Mouse (Mus musculus) heart, adult 9 months (tissue): ENCODE measurements at regions not wholly inside any gene's neighbourhood (a gene's known extent, or its start where the extent isn't known, plus 50 kb on each side); places are given as distances from the start of the nearest gene placed in this dataset.

Experiments
- DNase-seq, 2 experiments: peaks; one replicate each; pipeline ENCODE4 v3.0.0; 2022; ENCODE audit warnings: low spot score in 2 of 2

GRCm38 (mm10) chr3:14952169-14952729 lies 66.2 kb downstream of the Car2 start:
- no peak for DNase-seq

GRCm38 (mm10) chr3:14952951-14953350 lies 66.9 kb downstream of the Car2 start:
- DNase-seq, result no peak

DNA sequence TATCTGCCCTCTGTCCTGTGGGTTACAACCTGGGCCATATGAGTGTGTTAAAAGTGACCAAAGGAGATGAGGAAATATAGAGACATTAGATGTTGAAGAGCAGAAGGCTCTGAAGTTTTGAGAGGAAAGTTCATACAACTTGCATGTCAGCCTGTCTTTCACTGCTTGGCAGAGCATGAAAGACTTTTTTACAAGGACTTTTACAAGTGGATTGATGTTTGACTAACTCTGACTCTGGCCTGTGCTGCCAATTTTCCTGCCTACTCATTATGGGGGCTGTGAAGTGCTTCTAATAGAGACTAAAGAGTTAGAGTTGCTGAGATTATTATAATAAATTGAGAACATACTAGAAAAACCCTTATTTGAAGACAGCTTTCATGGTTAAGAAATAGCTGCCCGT lies 71.4 kb downstream of the Car2 start:
- no peak for DNase-seq

DNA sequence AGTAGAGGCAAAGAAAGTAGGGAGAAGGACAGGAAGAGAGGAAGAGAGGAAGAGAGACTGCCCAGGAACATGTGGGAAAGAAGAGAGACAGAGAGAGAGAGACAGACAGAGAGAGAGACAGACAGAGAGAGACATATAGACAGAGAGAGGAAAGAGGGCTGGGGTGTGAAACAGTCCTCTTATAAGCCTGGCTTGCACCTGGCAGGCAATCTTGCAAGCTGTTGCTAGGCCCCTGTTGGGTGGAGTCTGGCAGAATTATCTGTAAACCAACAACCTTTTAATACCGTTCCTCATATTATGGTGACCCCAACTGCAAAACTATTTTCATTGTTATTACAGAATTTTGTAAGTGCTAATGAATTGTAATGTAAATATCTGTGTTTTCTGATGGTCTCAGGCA lies 72.2 kb downstream of the Car2 start:
- no peak for DNase-seq

DNA sequence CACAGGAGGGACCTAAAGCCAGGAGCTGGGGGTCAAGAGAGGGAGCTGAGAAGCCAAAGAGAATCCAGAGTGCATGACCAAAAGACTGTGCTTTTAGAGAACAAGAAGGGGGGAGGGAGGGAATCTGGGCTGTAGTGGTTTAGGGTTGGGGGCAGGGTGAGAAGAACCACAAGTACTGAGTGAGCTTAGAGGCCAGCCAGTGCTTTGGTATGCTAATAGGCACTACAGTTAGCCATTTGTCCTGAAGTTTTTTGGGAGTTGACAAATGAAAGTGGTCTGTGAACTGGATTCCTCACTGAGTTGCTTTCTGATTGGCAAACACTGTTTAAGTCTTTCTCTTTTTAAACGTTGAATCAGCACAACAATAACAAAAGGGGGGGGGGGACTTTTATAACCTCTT lies 73.5 kb downstream of the Car2 start:
- no peak for DNase-seq

GRCm38 (mm10) chr3:14964795-14965194 lies 78.7 kb downstream of the Car2 start:
- no peak for DNase-seq

GRCm38 (mm10) chr3:14965438-14966044 lies 79.5 kb downstream of the Car2 start:
- no peak for DNase-seq

DNA sequence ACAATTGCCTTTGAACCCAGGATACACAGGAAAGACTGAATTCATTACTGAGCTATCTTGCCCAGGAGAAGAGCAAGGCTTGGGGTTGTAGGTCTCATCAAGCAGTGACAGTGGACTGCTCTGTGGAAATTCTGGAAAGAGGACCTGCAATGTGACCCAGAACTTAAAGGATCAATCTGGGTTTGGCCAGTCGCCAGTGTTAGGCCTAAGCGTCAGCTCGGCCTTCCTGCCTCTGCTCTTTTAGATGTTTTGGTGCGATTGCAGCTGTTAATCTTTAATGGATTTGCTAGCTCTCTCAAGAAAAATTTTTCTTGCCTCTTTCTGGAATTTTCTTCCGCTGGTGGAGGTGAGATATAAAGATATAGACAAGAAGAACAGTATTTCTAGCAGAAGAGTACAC lies 81.2 kb downstream of the Car2 start:
- DNase-seq, result no peak

DNA sequence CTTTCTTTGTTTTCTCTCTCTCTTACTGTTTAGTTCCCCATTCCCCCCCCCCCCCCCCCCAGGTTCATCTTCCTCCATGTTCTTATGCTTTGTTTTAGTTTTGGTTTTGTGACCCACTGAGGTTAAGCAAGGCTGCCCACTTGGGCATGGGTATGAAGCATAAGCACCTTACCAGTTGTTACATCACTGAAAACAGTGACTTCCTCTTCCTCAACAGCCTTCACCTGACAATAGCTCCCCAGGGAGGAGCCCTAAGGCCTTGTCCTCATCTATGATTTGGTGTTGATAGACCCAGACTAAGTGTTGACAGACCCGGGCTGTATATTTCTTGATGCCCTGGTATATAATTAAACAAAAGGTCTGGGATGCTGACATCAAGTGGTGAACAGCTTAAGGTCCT lies 82.3 kb downstream of the Car2 start:
- no peak for DNase-seq

GRCm38 (mm10) chr3:14969698-14970097 lies 83.6 kb downstream of the Car2 start:
- no peak for DNase-seq

DNA sequence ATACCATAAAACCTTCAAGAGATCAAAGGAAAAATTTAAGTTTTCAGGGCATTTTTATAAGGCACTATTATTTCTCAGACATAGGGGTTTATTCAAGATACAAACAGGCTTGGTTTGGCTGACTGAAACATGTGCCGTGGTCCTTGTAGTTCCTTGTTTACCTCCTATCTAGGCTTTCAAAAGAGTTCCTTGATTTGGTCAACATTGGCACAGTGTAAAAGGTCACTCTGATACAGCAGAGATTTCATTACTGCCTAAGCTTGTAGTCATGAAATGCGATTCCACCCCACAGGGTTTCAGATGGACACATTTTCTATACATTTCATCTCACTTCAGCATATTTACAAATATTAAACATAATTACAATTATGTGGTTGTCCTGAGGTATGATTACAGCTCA lies 85.6 kb downstream of the Car2 start:
- no peak for DNase-seq

DNA sequence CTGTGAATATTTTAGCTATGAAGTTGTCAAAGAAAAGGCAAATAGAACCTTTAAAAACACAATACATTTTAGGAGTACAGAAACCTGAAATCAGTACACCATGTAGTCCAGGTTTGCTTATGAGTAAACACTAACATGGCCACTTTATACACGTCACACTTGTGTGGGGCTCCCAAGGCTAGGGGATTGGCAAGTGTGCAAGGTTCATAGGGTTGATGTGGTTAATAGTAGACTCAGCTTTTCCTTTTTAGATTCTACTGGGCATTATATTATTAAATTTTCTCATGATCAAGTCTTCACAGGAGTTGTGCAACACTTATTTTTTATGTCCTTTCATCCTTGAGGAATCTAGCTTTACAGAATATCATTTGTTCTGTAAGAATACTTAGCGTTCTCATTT lies 88.7 kb downstream of the Car2 start:
- DNase-seq, result no peak

- no peak for DNase-seq
Observed at GRCm38 (mm10) chr3:14975203-14975602, 89.1 kb downstream of the Car2 start.

GRCm38 (mm10) chr3:14979116-14979613 lies 93.1 kb downstream of the Car2 start:
- no peak for DNase-seq

- DNase-seq, result no peak
Observed at GRCm38 (mm10) chr3:14989635-14990034, 103.6 kb downstream of the Car2 start.

GRCm38 (mm10) chr3:14993936-14994335 lies 107.9 kb downstream of the Car2 start:
- no peak for DNase-seq

- DNase-seq, result no peak
Observed at GRCm38 (mm10) chr3:14997241-14997640, 111.2 kb downstream of the Car2 start.

DNA sequence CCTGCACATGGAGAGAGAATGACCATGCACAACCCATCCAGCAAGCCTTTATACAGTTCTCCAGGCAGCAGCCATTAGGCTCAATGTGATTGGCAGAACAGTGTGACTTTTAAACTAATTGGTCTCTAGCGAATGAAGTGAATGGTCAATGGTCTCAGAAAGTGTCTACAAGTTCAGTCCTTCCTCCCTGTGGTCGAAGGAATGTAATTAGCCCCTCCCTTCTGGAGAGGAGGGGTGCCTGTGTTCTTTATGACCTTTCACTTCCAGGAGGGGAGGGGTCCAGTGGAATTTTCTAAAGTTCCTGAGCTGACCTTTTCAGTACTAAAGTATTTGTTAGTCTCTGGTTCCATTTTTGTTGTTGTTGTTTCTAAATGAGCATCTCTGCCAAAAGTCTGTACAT lies 112.4 kb downstream of the Car2 start:
- DNase-seq, result no peak

GRCm38 (mm10) chr3:14999411-14999810 lies 113.3 kb downstream of the Car2 start:
- no peak for DNase-seq

DNA sequence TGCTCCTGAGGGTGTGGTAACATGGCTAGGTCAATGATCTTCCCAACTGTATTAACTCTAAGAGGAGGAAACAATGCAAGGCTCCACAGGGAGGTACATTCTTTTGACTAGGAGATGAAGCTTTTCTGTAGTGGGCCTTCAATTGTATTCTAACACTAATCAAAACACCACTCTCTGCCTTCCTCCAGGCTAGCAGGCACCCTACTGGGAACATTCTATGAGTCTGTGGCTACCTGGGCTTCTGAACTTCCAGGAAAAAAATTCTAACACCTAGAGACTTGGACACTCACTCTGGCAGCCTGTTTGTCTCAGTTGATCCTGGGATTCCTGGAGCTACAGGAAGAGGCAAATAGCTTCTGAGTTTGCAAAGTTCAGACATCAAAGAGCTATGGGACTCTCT lies 113.8 kb downstream of the Car2 start:
- no peak for DNase-seq

- DNase-seq, result no peak
Observed at GRCm38 (mm10) chr3:15000657-15001056, 114.6 kb downstream of the Car2 start.

DNA sequence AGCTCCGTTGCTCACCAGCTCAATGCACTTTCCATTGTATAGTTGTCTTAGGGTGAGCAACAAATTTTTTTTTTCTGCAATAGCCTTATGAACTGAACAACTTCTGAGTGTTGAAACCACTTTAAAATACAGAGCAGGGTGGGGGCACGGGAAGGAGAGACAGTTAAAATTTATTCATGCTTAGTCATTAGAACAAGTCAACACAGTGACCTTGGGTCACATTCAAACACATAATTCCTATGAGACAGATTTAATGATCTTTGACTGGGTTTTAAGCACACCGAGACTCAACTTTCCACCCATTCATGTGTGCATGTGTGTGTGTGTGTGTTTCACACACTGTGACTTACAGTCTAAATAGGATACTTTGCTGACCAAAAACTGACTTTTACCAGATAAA lies 121.7 kb downstream of the Car2 start:
- no peak for DNase-seq

DNA sequence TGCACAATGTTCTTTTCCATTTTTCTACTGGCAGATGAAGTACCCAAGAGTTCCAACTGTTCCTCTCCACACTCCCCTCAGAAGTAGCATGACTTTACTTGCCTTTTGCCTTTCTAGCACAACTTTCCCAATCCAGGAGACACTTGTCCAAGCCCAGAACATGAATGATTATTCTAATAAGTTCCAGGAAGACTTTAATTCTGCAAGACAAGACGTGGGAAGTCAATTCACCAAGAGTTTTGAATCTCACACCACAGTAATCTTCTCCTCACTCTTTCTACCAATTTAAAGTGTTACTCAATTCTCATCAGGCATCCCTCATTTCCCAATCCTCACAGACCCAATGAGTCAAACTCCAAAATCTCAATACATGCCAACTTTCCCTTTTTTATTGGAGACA lies 122.4 kb downstream of the Car2 start:
- no peak for DNase-seq

DNA sequence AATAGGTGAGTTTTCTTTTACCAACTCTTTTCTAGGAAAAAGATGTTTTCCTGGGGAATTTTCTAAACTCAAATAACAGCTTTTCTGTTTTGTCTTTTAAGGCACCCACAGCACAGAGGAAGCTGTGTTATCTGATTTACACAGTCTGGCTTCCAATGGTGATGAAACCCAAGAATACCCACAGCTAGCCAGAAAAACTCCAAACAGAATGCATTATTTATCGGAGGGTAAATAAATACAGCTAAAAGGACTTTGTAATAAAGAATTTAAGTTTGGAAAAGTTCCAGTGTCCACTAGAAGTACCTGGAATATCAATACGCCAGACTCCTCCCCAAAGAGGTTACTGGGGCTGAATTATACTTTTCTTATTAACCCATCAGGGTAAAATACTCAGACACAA lies 123.7 kb downstream of the Car2 start:
- no peak for DNase-seq
